Mouse (Mus musculus) small intestine, adult 2 months (tissue): ENCODE measurements at regions not wholly inside any gene's neighbourhood (a gene's known extent, or its start where the extent isn't known, plus 50 kb on each side); places are given as distances from the start of the nearest gene placed in this dataset.

Source experiments
- H3K27ac ChIP-seq: fragments of 200-500 bp; 2 replicates; pipeline ENCODE4 v1.5.1; 2012; ENCODE audit warnings: low read depth, low read length, control low read depth, inconsistent platforms; ENCODE audit not compliant: insufficient read depth
- H3K27me3 ChIP-seq: fragments of 200-500 bp; 2 replicates; pipeline ENCODE4 v1.6.1; 2012; ENCODE audit warnings: mild to moderate bottlenecking, moderate library complexity, low read length, inconsistent platforms; ENCODE audit not compliant: control insufficient read depth, insufficient read depth
- H3K36me3 ChIP-seq: fragments of 200-500 bp; 2 replicates; pipeline ENCODE4 v1.6.1; 2012; ENCODE audit warnings: mild to moderate bottlenecking, low read length, control low read depth, inconsistent platforms; ENCODE audit not compliant: control insufficient read depth, insufficient read depth
- H3K4me1 ChIP-seq: fragments of 200-500 bp; 2 replicates; pipeline ENCODE4 v1.6.1; 2012; ENCODE audit warnings: low read length, inconsistent platforms, mixed read lengths; ENCODE audit not compliant: control insufficient read depth, insufficient read depth, insufficient read length
- H3K4me3 ChIP-seq: fragments of 200-500 bp; 2 replicates; pipeline ENCODE4 v1.5.1; 2012; ENCODE audit warnings: low read depth, mild to moderate bottlenecking, control low read depth, inconsistent platforms, low read length, moderate library complexity
- CTCF ChIP-seq: fragments of 200-500 bp; IDR thresholded peaks from 2 replicates; pipeline ENCODE4 v1.5.1; 2012; ENCODE audit warnings: low read depth, mild to moderate bottlenecking, control low read depth, inconsistent platforms, low read length, moderate library complexity, mixed read lengths; ENCODE audit not compliant: insufficient replicate concordance, insufficient read length; ENCODE audit errors: extremely low read depth
- POLR2A ChIP-seq: fragments of 200-500 bp; IDR thresholded peaks from 2 replicates; pipeline ENCODE4 v1.6.1; 2012; ENCODE audit warnings: low read depth, mild to moderate bottlenecking, control low read depth, inconsistent platforms, low read length, moderate library complexity
- WGBS: fragments of 180-500 bp; shearing (Covaris S2); methylation state at CpG from one replicate; pipeline ENCODE4 v1.1.7; 2018; 5-methylcytosine and 5-hydroxymethylcytosine counted together

- Histone ChIP-seq H3K27ac (peak overlapping the region; percentile 63), H3K27me3 (no peaks in the 10 kb centered on the region), H3K4me1 (peaks cover 6% of the 10 kb centered on the region), H3K4me3 (no peak overlapping the region), H3K36me3 (no peaks in the 10 kb centered on the region)
- 45% methylated on average over 10 of the region's 10 CpGs for WGBS
- no peak for TF ChIP-seq POLR2A
- no peak for TF ChIP-seq CTCF
These were observed 94.0 kb upstream of the Wnt4 start for GRCm38 (mm10) chr4:137183181-137183850.

GRCm38 (mm10) chr4:137182547-137182946 is 94.7 kb upstream of the Wnt4 start:
- no peak for TF ChIP-seq CTCF
- TF ChIP-seq POLR2A, result no peak
- Histone ChIP-seq H3K27ac (no peak overlapping the region), H3K4me1 (peaks cover 6% of the 10 kb centered on the region), H3K36me3 (no peaks in the 10 kb centered on the region), H3K4me3 (no peak overlapping the region), H3K27me3 (no peaks in the 10 kb centered on the region)
- 61% methylated on average over 14 of the region's 14 CpGs for WGBS

- H3K4me1 ChIP-seq, result peaks cover 6% of the 10 kb centered on the region
- 38% methylated on average over 8 of the region's 8 CpGs for WGBS
- H3K27ac ChIP-seq, result no peak overlapping the region
- no peaks in the 10 kb centered on the region for H3K36me3 ChIP-seq
- TF ChIP-seq POLR2A (no peak), CTCF (no peak)
- no peaks in the 10 kb centered on the region for H3K27me3 ChIP-seq
- no peak overlapping the region for H3K4me3 ChIP-seq
These were observed 96.0 kb upstream of the Wnt4 start for GRCm38 (mm10) chr4:137181252-137181651.

GRCm38 (mm10) chr4:137180083-137180482 is 97.2 kb upstream of the Wnt4 start:
- no peak overlapping the region for H3K4me3 ChIP-seq
- no peaks in the 10 kb centered on the region for H3K27me3 ChIP-seq
- H3K4me1 ChIP-seq, result peaks cover 6% of the 10 kb centered on the region
- no peaks in the 10 kb centered on the region for H3K36me3 ChIP-seq
- TF ChIP-seq POLR2A (no peak), CTCF (no peak)
- no peak overlapping the region for H3K27ac ChIP-seq
- 72% methylated on average over 2 of the region's 2 CpGs for WGBS

GRCm38 (mm10) chr4:137178833-137179232 is 98.5 kb upstream of the Wnt4 start:
- WGBS, result 15% methylated on average over 3 of the region's 3 CpGs
- no peaks in the 10 kb centered on the region for H3K27me3 ChIP-seq
- H3K4me1 ChIP-seq, result peaks cover 6% of the 10 kb centered on the region
- H3K4me3 ChIP-seq, result no peak overlapping the region
- no peaks in the 10 kb centered on the region for H3K36me3 ChIP-seq
- H3K27ac ChIP-seq, result no peak overlapping the region
- TF ChIP-seq POLR2A (no peak), CTCF (no peak)

- Histone ChIP-seq H3K4me1 (0 out of 2 replicates have a peak, but pooled peaks cover 2% of the 10 kb centered on the region), H3K36me3 (no peaks in the 10 kb centered on the region), H3K27ac (no peak overlapping the region), H3K27me3 (no peaks in the 10 kb centered on the region), H3K4me3 (peak overlapping the region; percentile 52)
- TF ChIP-seq CTCF (no peak), POLR2A (no peak)
- 9% methylated on average over 9 of the region's 9 CpGs for WGBS
These were observed 112.4 kb upstream of the Wnt4 start for GRCm38 (mm10) chr4:137164933-137165332.

GRCm38 (mm10) chr4:137164429-137164828 is 112.9 kb upstream of the Wnt4 start:
- Histone ChIP-seq H3K27ac (no peak overlapping the region), H3K4me1 (0 out of 2 replicates have a peak, but pooled peaks cover 2% of the 10 kb centered on the region), H3K4me3 (peak overlapping the region; percentile 52), H3K36me3 (no peaks in the 10 kb centered on the region), H3K27me3 (no peaks in the 10 kb centered on the region)
- TF ChIP-seq CTCF (peak; percentile 95), POLR2A (no peak)
- WGBS, result 2% methylated on average over 12 of the region's 12 CpGs
